Mouse (Mus musculus) heart, postnatal 0 days (tissue): ENCODE data around the gene Slc16a11. TPM values are rescaled to one million over a fixed set of nuclear protein-coding genes. Genes with fewer than 3 reads are reported as not detected.

Experiments
- ATAC-seq: fragments of 200-750 bp; cut with Nextera tagmentation; 2 replicates; pipeline ENCODE4 v1.8.0; 2017; ENCODE audit warnings: low read depth, moderate number of reproducible peaks, moderate library complexity; ENCODE audit not compliant: insufficient read depth
- DNase-seq: peaks from one replicate; pipeline ENCODE4 v3.0.0-alpha.2; 2016; ENCODE audit warnings: low spot score
- H3K27ac ChIP-seq: fragments of 300-500 bp; sonication (generic); 2 replicates; pipeline ENCODE4 v1.5.1; 2014; ENCODE audit warnings: low read depth, mild to moderate bottlenecking
- H3K27me3 ChIP-seq: fragments of 300-500 bp; sonication (generic); 2 replicates; pipeline ENCODE4 v1.6.1; 2014; ENCODE audit warnings: low read length, mixed read lengths; ENCODE audit not compliant: control insufficient read depth, insufficient read depth
- H3K36me3 ChIP-seq: fragments of 300-500 bp; sonication (generic); replicated peaks from 2 replicates; pipeline ENCODE4 v1.6.1; 2014; ENCODE audit warnings: low read length, mixed read lengths; ENCODE audit not compliant: control insufficient read depth, insufficient read depth
- H3K4me1 ChIP-seq: fragments of 300-500 bp; sonication (generic); 2 replicates; pipeline ENCODE4 v1.6.1; 2014; ENCODE audit warnings: antibody characterized with exemption; ENCODE audit not compliant: control insufficient read depth, insufficient read depth
- H3K4me2 ChIP-seq: fragments of 300-500 bp; sonication (generic); 2 replicates; pipeline ENCODE4 v1.6.1; 2014; ENCODE audit warnings: low read depth, mild to moderate bottlenecking, low read length, moderate library complexity
- H3K4me3 ChIP-seq: fragments of 300-500 bp; sonication (generic); 2 replicates; pipeline ENCODE4 v1.5.1; 2014; ENCODE audit warnings: low read depth, low read length
- H3K9ac ChIP-seq: fragments of 300-500 bp; sonication (generic); replicated peaks from 2 replicates; pipeline ENCODE4 v1.6.1; 2014; ENCODE audit warnings: low read depth, low read length, mixed read lengths
- H3K9me3 ChIP-seq: fragments of 300-500 bp; sonication (generic); replicated peaks from 2 replicates; pipeline ENCODE4 v1.6.1; 2016; ENCODE audit warnings: low read length; ENCODE audit not compliant: control insufficient read depth
- CTCF ChIP-seq: IDR thresholded peaks from 2 replicates; pipeline ENCODE4 v1.5.1; 2016; ENCODE audit warnings: antibody characterized with exemption, control low read depth, low read depth
- EP300 ChIP-seq: IDR thresholded peaks from 2 replicates; pipeline ENCODE4 v1.6.1; 2016; ENCODE audit warnings: antibody characterized with exemption, low read depth
- WGBS: fragments of 180-500 bp; shearing (Covaris S2); extraction: QIAGEN DNeasy Blood & Tissue Kit; methylation state at CpG from one replicate; pipeline ENCODE4 v1.1.7; 2014; 5-methylcytosine and 5-hydroxymethylcytosine counted together
- polyA plus RNA-seq: library from polyadenylated mRNA; unstranded; fragments of >200 nt; fragmentation: Nextera tagmentation; extraction: Ambion mirVana; gene quantifications from 2 replicates; pipeline ENCODE4 v1.2.1, GENCODE M21; 2015
- total RNA-seq: library from RNA; depleted of rRNA; stranded (reverse); fragments of >200 nt; gene quantifications from 2 replicates; pipeline ENCODE4 v1.2.3, GENCODE M21; 2014; ENCODE audit warnings: low replicate concordance

The Slc16a11 gene
- total and polyA plus RNA-seq, 2 experiments from 2014 or later: 0.25 TPM; not detected in 1

GRCm38 (mm10) chr11:70201691-70202090 is 10.9 kb upstream of the Slc16a11 start:
- no peaks in the 10 kb centered on the region for H3K9me3 ChIP-seq
- H3K4me3 ChIP-seq: no peak overlapping the region
- 34% methylated on average over 5 of the region's 5 CpGs for WGBS
- H3K4me1 ChIP-seq: no peaks in the 10 kb centered on the region
- TF ChIP-seq EP300 (no peak), CTCF (peak; percentile 82)
- H3K9ac ChIP-seq: no peak overlapping the region
- H3K4me2 ChIP-seq: no peak overlapping the region
- peak; percentile 75 for DNase-seq
- H3K27ac ChIP-seq: no peak overlapping the region
- peak; percentile 49; the same call in 1 of the 2 replicates for ATAC-seq
- peaks cover 8% of the 10 kb centered on the region; the same call in 1 of the 2 replicates for H3K27me3 ChIP-seq
- H3K36me3 ChIP-seq: no peaks in the 10 kb centered on the region

GRCm38 (mm10) chr11:70206801-70207200 is 5.8 kb upstream of the Slc16a11 start:
- 60% methylated on average over 2 of the region's 2 CpGs for WGBS
- Histone ChIP-seq H3K9me3 (no peaks in the 10 kb centered on the region), H3K36me3 (no peaks in the 10 kb centered on the region), H3K9ac (no peak overlapping the region), H3K27ac (no peak overlapping the region), H3K4me3 (no peak overlapping the region), H3K4me1 (no peaks in the 10 kb centered on the region), H3K4me2 (no peak overlapping the region), H3K27me3 (peaks cover 5% of the 10 kb centered on the region; the same call in 1 of the 2 replicates)
- DNase-seq: no peak
- TF ChIP-seq EP300: no peak
- TF ChIP-seq CTCF: no peak
- no peak for ATAC-seq

- DNase-seq (no peak), ATAC-seq (0 out of 2 replicates have a peak, but pooled peaks have one; percentile 44)
- WGBS: 53% methylated on average over 7 of the region's 7 CpGs
- Histone ChIP-seq H3K27me3 (peaks cover 9% of the 10 kb centered on the region), H3K9ac (no peak overlapping the region), H3K4me1 (no peaks in the 10 kb centered on the region), H3K4me2 (no peak overlapping the region), H3K36me3 (no peaks in the 10 kb centered on the region), H3K9me3 (no peaks in the 10 kb centered on the region), H3K4me3 (no peak overlapping the region), H3K27ac (no peak overlapping the region)
- TF ChIP-seq CTCF: no peak
- TF ChIP-seq EP300: no peak
Observed at GRCm38 (mm10) chr11:70207283-70207682, 5.3 kb upstream of the Slc16a11 start.

GRCm38 (mm10) chr11:70208778-70209388 is 3.7 kb upstream of the Slc16a11 start:
- H3K4me3 ChIP-seq: no peak overlapping the region
- peaks cover 24% of the 10 kb centered on the region for H3K27me3 ChIP-seq
- no peak for DNase-seq
- ATAC-seq: no peak
- TF ChIP-seq CTCF (no peak), EP300 (no peak)
- no peak overlapping the region for H3K9ac ChIP-seq
- WGBS: 54% methylated on average over 5 of the region's 5 CpGs
- no peaks in the 10 kb centered on the region for H3K9me3 ChIP-seq
- H3K36me3 ChIP-seq: no peaks in the 10 kb centered on the region
- H3K27ac ChIP-seq: no peak overlapping the region
- H3K4me2 ChIP-seq: no peak overlapping the region
- H3K4me1 ChIP-seq: 0 out of 2 replicates have a peak, but pooled peaks cover 4% of the 10 kb centered on the region

GRCm38 (mm10) chr11:70210681-70211080 is 1.9 kb upstream of the Slc16a11 start:
- Histone ChIP-seq H3K9me3 (no peaks in the 10 kb centered on the region), H3K36me3 (no peaks in the 10 kb centered on the region), H3K4me1 (0 out of 2 replicates have a peak, but pooled peaks cover 7% of the 10 kb centered on the region), H3K27me3 (peaks cover 42% of the 10 kb centered on the region), H3K4me2 (no peak overlapping the region), H3K27ac (no peak overlapping the region), H3K4me3 (no peak overlapping the region), H3K9ac (no peak overlapping the region)
- ATAC-seq (no peak), DNase-seq (no peak)
- TF ChIP-seq EP300 (no peak), CTCF (no peak)
- WGBS: 84% methylated on average over 2 of the region's 2 CpGs

GRCm38 (mm10) chr11:70211972-70212371 is 580 bp upstream of the Slc16a11 start:
- no peak for ATAC-seq

More at GRCm38 (mm10) chr11:70211972-70212371, 580 bp upstream of the Slc16a11 start:
- Histone ChIP-seq H3K4me2 (no peak overlapping the region), H3K27me3 (peaks cover 52% of the 10 kb centered on the region), H3K4me3 (no peak overlapping the region), H3K9me3 (no peaks in the 10 kb centered on the region), H3K36me3 (no peaks in the 10 kb centered on the region), H3K27ac (no peak overlapping the region), H3K4me1 (0 out of 2 replicates have a peak, but pooled peaks cover 7% of the 10 kb centered on the region), H3K9ac (no peak overlapping the region)
- no peak for DNase-seq
- 61% methylated on average over 6 of the region's 6 CpGs for WGBS
- TF ChIP-seq EP300 (no peak), CTCF (no peak)
